Mouse (Mus musculus) T-helper 2 cell (primary cell): Measurements from ENCODE around the gene Tnrc6b.
"Not testable (repeated sequence)": the region's sequence is repeated elsewhere in the genome, so short reads cannot be mapped to it uniquely, and the experiment has no call there.

Source experiments
- in situ Hi-C: fragments of 300-600 bp; cut with MboI, MseI; formaldehyde crosslinking; loops from one replicate; pipeline ENCODE4 v1.15.1; 2025; ENCODE audit warnings: high pct_unique_total_duplicates

The Tnrc6b gene

GRCm38 (mm10) chr15:80910183-80910582 lies 199.1 kb downstream of the Tnrc6b start:
- in situ Hi-C loops = no loop called here

- in situ Hi-C loops = no loop called here
These were observed 199.8 kb downstream of the Tnrc6b start for GRCm38 (mm10) chr15:80910790-80911531.

GRCm38 (mm10) chr15:80912175-80912574 lies 201.1 kb downstream of the Tnrc6b start:
- in situ Hi-C loops = no loop called here

GRCm38 (mm10) chr15:80913803-80914202 lies 202.7 kb downstream of the Tnrc6b start:
- in situ Hi-C loops = no loop called here

- in situ Hi-C loops = no loop called here
These were observed 204.7 kb downstream of the Tnrc6b start for GRCm38 (mm10) chr15:80915850-80916249.

- in situ Hi-C loops = no loop called here
These were observed 205.5 kb downstream of the Tnrc6b start for GRCm38 (mm10) chr15:80916621-80917020.

GRCm38 (mm10) chr15:80920346-80920745 lies 209.2 kb downstream of the Tnrc6b start:
- in situ Hi-C loops = no loop called here

- in situ Hi-C loops = no loop called here
These were observed 210.7 kb downstream of the Tnrc6b start for GRCm38 (mm10) chr15:80921781-80922180.

- in situ Hi-C loops = no loop called here
These were observed 213.1 kb downstream of the Tnrc6b start for GRCm38 (mm10) chr15:80924211-80924610.

- in situ Hi-C loops = no loop called here
These were observed 217.8 kb downstream of the Tnrc6b start for GRCm38 (mm10) chr15:80928811-80929355.

GRCm38 (mm10) chr15:80930048-80930571 lies 219.0 kb downstream of the Tnrc6b start:
- in situ Hi-C loops = no loop called here

GRCm38 (mm10) chr15:80930676-80931320 lies 219.7 kb downstream of the Tnrc6b start:
- in situ Hi-C loops = not testable (repeated sequence)

GRCm38 (mm10) chr15:80931345-80931960 lies 220.3 kb downstream of the Tnrc6b start:
- in situ Hi-C loops = no loop called here

GRCm38 (mm10) chr15:80934841-80935240 lies 223.7 kb downstream of the Tnrc6b start:
- in situ Hi-C loops = loop anchor here (5.0 kb wide), 1 partner anchor 63 kb away; no protein-coding TSS in a partner anchor

- in situ Hi-C loops = loop anchor here (5.0 kb wide), 1 partner anchor 64 kb away; no protein-coding TSS in a partner anchor
These were observed 225.6 kb downstream of the Tnrc6b start for GRCm38 (mm10) chr15:80936686-80937085.

- in situ Hi-C loops = loop anchor here (5.0 kb wide), 1 partner anchor 66 kb away; no protein-coding TSS in a partner anchor
These were observed 227.5 kb downstream of the Tnrc6b start for GRCm38 (mm10) chr15:80938615-80939014.

- in situ Hi-C loops = loop anchor here (5.0 kb wide), 1 partner anchor 67 kb away; no protein-coding TSS in a partner anchor
These were observed 228.3 kb downstream of the Tnrc6b start for GRCm38 (mm10) chr15:80939401-80939800.

GRCm38 (mm10) chr15:80941468-80942040 lies 230.4 kb downstream of the Tnrc6b start:
- in situ Hi-C loops = no loop called here

- in situ Hi-C loops = no loop called here
These were observed 234.7 kb downstream of the Tnrc6b start for GRCm38 (mm10) chr15:80945851-80946250.

- in situ Hi-C loops = no loop called here
These were observed 237.3 kb downstream of the Tnrc6b start, which contains the start of gene Adsl for GRCm38 (mm10) chr15:80948145-80949135. Gene Adsl (plus strand): TSS chr15:80948490.
